Mouse (Mus musculus) heart, postnatal 0 days (tissue): Measurements from ENCODE around the gene Kctd19.

ENCODE experiments used
- CTCF ChIP-seq: IDR thresholded peaks from 2 replicates; pipeline ENCODE4 v1.5.1; 2016; ENCODE audit warnings: antibody characterized with exemption, control low read depth, low read depth
- EP300 ChIP-seq: IDR thresholded peaks from 2 replicates; pipeline ENCODE4 v1.6.1; 2016; ENCODE audit warnings: antibody characterized with exemption, low read depth

GRCm38 (mm10) chr8:105431743-105432515, 18.6 kb upstream of the Kctd19 start:
- no peak for TF ChIP-seq EP300
- no peak for TF ChIP-seq CTCF
